Mouse (Mus musculus): ENCODE results near the gene Commd4.

DNA sequence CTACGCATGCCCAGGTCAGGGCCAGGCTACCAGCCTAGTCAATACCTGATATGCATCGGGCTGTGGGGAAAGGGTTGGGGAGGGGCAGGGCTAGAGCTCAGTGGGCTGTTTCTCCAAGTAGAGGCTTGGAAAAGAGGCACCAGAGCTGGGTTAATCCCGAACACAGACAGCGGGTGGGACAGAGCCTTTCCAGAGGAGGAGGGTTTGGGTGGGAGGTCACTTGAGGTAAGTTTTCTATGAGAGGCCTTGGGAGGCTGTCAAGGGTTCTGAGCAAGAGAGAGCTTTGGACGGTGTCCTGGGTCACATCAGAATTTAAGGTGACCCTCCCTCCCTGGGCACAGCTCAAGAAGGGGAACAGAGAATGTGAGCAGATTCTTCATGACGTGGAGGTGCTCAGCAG, 19.6 kb downstream of the Commd4 start:
- no peak for TF ChIP-seq EP300 (IDR thresholded peaks at IDR 0.05)
- TF ChIP-seq CTCF (IDR thresholded peaks at IDR 0.05): no peak

All from lung, postnatal 0 days (tissue).